Comparison of ENCODE assay signal across 8 mouse cellular contexts in the genomic region with DNA sequence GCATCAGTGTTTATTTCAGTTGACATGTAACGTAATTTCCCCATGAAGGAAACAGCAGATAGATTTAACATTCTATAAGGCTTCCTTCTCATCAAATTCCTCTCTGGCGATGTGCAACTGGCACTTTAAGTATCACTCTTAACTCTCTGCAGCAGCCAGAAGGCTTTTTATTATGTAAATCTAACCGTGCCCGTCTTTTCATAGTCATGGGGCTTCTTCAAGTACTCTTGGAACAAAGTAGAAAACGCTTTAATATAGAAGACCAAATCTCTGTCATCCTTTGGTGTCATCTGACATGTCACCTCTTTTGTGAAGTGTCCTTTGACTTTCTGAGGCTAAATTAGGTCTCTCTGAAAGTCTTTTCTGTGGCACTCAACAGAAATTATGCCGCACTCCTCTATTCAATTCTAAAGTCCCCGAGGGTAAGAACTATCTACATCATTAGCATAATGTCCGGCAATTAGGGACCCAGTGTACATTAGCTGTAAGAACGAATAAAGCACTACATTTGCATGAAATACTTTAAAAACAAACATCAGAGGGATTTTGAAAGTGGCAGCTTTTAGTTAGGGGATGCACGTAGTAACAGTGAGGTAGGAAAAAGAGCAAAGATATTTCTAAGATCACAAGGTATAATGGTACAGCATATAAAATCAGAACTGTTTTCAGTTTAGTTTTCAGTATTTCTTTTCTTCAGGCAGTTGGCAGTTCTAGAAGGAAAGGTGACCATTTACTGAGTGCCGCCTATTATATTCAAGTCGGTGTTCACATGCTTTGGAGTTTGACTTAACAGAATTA. TPM values are rescaled to one million over a fixed set of nuclear protein-coding genes. Genes with fewer than 3 reads are reported as not detected.
DNase-seq lines count a peak whose midpoint lies in the region; ATAC-seq and TF ChIP-seq lines count a peak whose summit lies in the region.

No protein-coding gene starts in this region.

- H3K4me1 ChIP-seq in intestine, embryonic 15.5 days (replicated peaks) = 0 out of 2 replicates have a peak, but pooled peaks cover 10% of the 10 kb centered on the region
- peaks cover 55% of the 10 kb centered on the region for H3K4me1 ChIP-seq in neural tube, embryonic 13.5 days (replicated peaks)

- no peak for TF ChIP-seq CTCF in layer of hippocampus, adult 2 months (conservative IDR thresholded peaks at IDR 0.05)

- DNase-seq in layer of hippocampus, adult 2 months (ENCODE audit: low spot score in 2 of 2) = no peak
- DNase-seq in layer of hippocampus, postnatal 36 days = no peak
- peak; percentile 37 for DNase-seq in embryo, embryonic 11 days
- no peak for DNase-seq in gastrocnemius, postnatal 10 days

- H3K27ac ChIP-seq in layer of hippocampus, adult 2 months = peak overlapping the region; percentile 97; the same call in 1 of the 2 replicates
- no peak overlapping the region for H3K27ac ChIP-seq in intestine, embryonic 15.5 days
- peak overlapping the region; percentile 99 for H3K27ac ChIP-seq in neural tube, embryonic 13.5 days (replicated peaks)

- WGBS in intestine, embryonic 15.5 days = 43% methylated on average over 12 of the region's 12 CpGs
- WGBS in neural tube, embryonic 13.5 days = 8% methylated on average over 12 of the region's 12 CpGs

- peak overlapping the region; percentile 85 for H3K4me3 ChIP-seq in layer of hippocampus, adult 2 months
- H3K4me3 ChIP-seq in intestine, embryonic 15.5 days (replicated peaks) = peak overlapping the region; percentile 92
- H3K4me3 ChIP-seq in neural tube, embryonic 13.5 days = peak overlapping the region; percentile 96

- ATAC-seq in intestine, embryonic 15.5 days = no peak
- no peak for ATAC-seq in neural tube, embryonic 13.5 days (ENCODE audit: low read depth)
- no peak for ATAC-seq in frontal cortex, adult (ENCODE audit: low TSS enrichment)
- ATAC-seq in megakaryocyte progenitor cell, adult 5-6 weeks (replicated peaks; ENCODE audit: poor library complexity) = no peak

- peak overlapping the region; percentile 65 for H3K4me2 ChIP-seq in intestine, embryonic 15.5 days (replicated peaks)
- H3K4me2 ChIP-seq in neural tube, embryonic 13.5 days = peak overlapping the region; percentile 76

- no peaks in the 10 kb centered on the region for H3K36me3 ChIP-seq in intestine, embryonic 15.5 days
- H3K36me3 ChIP-seq in neural tube, embryonic 13.5 days = no peaks in the 10 kb centered on the region

- H3K27me3 ChIP-seq in intestine, embryonic 15.5 days (replicated peaks) = no peaks in the 10 kb centered on the region
- no peaks in the 10 kb centered on the region for H3K27me3 ChIP-seq in neural tube, embryonic 13.5 days

- no peaks in the 10 kb centered on the region for H3K9me3 ChIP-seq in intestine, embryonic 15.5 days
- H3K9me3 ChIP-seq in neural tube, embryonic 13.5 days = no peaks in the 10 kb centered on the region

- peak overlapping the region; percentile 36; the same call in 1 of the 2 replicates for H3K9ac ChIP-seq in intestine, embryonic 15.5 days
- peak overlapping the region; percentile 90 for H3K9ac ChIP-seq in neural tube, embryonic 13.5 days

RNA-seq across cellular contexts. Expression of gene Thap2, which starts 1.2 kb away (rescaled TPM):
- total RNA-seq in layer of hippocampus, adult 2 months (2021) = 10 to 100 TPM; 15.3 to 15.5 TPM
- 10 to 100 TPM; 17.6 to 18.2 TPM for total RNA-seq in layer of hippocampus, postnatal 36 days (2021)
- polyA plus RNA-seq in intestine, embryonic 15.5 days (2015; fragmentation: Nextera tagmentation; extraction: Ambion mirVana) = 20.5 and 22.2 TPM in 2 replicates
- polyA plus RNA-seq in neural tube, embryonic 13.5 days (2015; fragmentation: Nextera tagmentation; extraction: Ambion mirVana) = 25.6 and 31.7 TPM in 2 replicates
- total RNA-seq in gastrocnemius, postnatal 10 days (2021) = 1 to 10 TPM; 4.7 to 6.7 TPM
- 8.8 and 14.2 TPM in 2 replicates for total RNA-seq in megakaryocyte progenitor cell, adult 5-6 weeks (2015)
- total RNA-seq in megakaryocyte progenitor cell, adult 5-6 weeks (2017) = 9.9 and 13.1 TPM in 2 replicates

RNA-seq across cellular contexts. Expression of gene Zfc3h1, which starts 1.7 kb away (rescaled TPM):
- total RNA-seq in layer of hippocampus, adult 2 months (2021) = 10 to 100 TPM; 51.9 to 54.9 TPM
- total RNA-seq in layer of hippocampus, postnatal 36 days (2021) = 10 to 100 TPM; 52.3 to 60.6 TPM
- polyA plus RNA-seq in intestine, embryonic 15.5 days (2015; fragmentation: Nextera tagmentation; extraction: Ambion mirVana) = 17.0 and 17.1 TPM in 2 replicates
- 17.3 and 17.7 TPM in 2 replicates for polyA plus RNA-seq in neural tube, embryonic 13.5 days (2015; fragmentation: Nextera tagmentation; extraction: Ambion mirVana)
- 10 to 100 TPM; 13.7 to 20.2 TPM for total RNA-seq in gastrocnemius, postnatal 10 days (2021)
- total RNA-seq in megakaryocyte progenitor cell, adult 5-6 weeks (2015) = 34.4 and 51.9 TPM in 2 replicates
- total RNA-seq in megakaryocyte progenitor cell, adult 5-6 weeks (2017) = 23.2 and 32.0 TPM in 2 replicates

RNA-seq across cellular contexts. Expression of gene Tmem19, which starts 20.7 kb away (rescaled TPM):
- 10 to 100 TPM; 42.0 to 42.7 TPM for total RNA-seq in layer of hippocampus, adult 2 months (2021)
- total RNA-seq in layer of hippocampus, postnatal 36 days (2021) = 10 to 100 TPM; 39.7 to 41.7 TPM
- 27.1 and 29.4 TPM in 2 replicates for polyA plus RNA-seq in intestine, embryonic 15.5 days (2015; fragmentation: Nextera tagmentation; extraction: Ambion mirVana)
- polyA plus RNA-seq in neural tube, embryonic 13.5 days (2015; fragmentation: Nextera tagmentation; extraction: Ambion mirVana) = 34.8 and 40.5 TPM in 2 replicates
- 10 to 100 TPM; 12.3 to 12.7 TPM for total RNA-seq in gastrocnemius, postnatal 10 days (2021)
- total RNA-seq in megakaryocyte progenitor cell, adult 5-6 weeks (2015) = 13.1 and 14.3 TPM in 2 replicates
- total RNA-seq in megakaryocyte progenitor cell, adult 5-6 weeks (2017) = 14.5 and 19.4 TPM in 2 replicates
